Mouse (Mus musculus) effector memory CD4-positive, alpha-beta T cell, adult 7 months (primary cell): ENCODE measurements around the gene Col7a1. TPM values are rescaled to one million over a fixed set of nuclear protein-coding genes. Genes with fewer than 3 reads are reported as not detected.

Experiments
- polyA plus RNA-seq: library from polyadenylated mRNA; unstranded; fragments of 100-300 nt; shearing (Covaris generic); gene quantifications from one replicate; pipeline ENCODE4 v1.2.1, GENCODE M21; 2017

Col7a1 gene
- polyA plus RNA-seq: 0.49 TPM

DNA sequence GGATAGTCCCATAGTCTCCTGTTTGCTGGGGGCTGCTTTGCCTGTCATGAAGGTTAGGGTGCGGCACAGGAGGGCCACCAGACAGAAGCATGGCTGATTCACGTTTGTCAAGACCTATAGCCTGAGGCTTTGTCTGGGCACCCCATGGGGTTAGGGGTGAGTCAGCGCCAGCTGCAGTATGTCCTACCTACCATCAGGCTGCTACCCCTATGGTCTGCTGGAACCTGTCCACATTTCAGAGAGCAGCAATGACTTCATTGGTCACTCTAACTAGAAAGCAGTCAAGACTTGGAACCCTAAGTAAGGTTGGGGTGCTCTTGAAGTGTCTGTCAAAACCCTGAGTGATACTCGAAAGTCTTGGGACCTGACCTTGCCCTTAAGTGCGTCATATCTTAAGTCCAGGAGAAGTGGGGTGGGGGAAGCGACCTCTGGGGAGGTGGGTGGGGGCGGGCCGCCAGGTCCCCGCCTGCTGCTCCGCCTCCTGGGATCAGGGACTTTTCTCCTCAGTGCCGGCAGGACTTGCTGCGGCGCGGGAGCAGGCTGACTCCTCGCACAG lies at the start of gene Col7a1:
TSS of gene Col7a1 (plus strand) at position 506 of the 556 bp plus-strand sequence.

DNA sequence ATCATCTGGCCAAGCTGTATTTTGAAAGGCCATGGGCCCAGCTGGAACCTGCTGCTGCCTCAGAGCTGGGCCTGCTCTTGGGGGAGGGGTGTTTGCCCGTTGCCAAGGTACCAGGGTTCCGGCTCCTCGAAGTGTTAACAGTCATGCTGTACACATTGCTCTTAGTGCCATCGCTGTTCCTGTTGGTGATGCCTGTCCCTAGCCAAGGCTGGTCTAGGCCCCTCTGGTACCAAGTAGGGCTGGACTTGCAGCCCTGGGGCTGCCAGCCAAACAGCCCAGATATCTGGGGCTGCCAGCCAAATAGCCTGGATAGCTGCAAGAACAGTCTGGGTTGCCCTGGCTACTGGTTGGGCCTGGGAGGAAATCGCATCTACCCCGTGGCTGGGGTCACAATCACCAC lies 38.9 kb upstream of the Col7a1 start, which contains the start of gene Tmem89:
TSS of gene Tmem89 (plus strand) at position 129 of the 400 bp plus-strand sequence.

DNA sequence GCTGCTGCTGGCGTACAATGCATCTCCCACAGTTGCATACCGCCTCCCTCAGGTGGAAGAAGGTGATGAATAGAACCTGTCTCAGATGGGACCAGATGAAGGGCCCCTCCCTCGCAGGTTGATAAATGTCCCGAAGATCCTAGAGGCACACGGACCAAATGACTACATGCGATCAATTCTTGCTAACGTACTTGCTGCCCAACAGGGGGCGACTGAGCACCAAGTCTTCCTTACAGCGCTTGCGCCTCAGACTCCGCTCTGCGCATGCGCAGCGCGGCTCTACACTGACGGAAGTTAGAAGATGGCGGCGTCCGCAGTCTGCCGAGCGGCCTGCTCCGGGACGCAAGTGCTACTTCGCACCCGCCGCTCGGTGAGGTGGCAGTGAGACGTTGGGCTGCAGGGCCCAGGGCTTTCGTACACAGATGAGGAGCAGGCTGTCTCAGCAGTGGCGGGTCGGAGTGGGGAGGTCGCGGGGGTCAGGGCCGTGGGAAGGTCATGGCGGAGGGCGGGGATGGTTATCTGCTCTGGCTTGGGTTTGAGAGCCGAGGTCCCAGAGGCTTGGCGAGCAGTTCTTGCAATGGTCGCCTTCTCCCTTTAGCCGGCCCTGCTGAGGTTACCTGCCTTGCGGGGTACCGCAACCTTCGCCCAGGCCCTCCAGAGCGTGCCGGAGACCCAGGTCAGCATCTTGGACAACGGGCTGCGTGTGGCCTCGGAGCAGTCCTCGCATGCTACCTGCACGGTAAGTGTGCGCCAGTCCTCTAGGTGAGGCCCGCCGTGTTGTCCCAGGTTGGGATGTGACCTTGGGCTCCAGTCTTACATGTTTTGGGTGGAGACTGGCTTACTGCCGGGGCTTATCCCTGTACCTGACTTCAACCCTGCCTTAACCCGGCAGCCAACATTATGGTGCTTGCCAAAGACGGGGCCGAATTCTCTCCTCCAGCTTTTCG lies 16.7 kb upstream of the Col7a1 start, which contains the start of gene Uqcrc1:
TSS of gene Uqcrc1 (plus strand) at position 216 of the 947 bp plus-strand sequence.

DNA sequence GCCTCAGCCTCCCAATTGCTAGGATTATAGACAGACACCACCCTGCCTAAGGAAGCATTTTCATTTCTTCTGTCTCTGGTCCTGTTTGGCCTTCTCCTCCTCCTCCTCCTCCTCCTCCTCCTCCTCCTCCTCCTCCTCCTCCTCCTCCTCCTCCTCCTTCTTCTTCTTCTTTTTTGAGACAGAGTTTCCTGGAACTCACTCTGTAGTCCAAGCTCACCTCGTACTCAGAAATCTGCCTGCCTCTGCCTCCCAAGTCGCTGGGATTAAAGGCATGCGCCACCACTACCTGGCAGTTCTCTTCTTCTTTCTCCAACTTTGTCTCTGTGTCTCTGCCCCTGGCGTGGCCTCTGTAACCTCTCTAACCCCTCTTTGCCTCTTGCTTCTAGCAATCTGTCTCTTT lies 32.3 kb downstream of the Col7a1 start, which contains the start of gene Ucn2:
TSS of gene Ucn2 (plus strand) at position 301 of the 400 bp plus-strand sequence.

DNA sequence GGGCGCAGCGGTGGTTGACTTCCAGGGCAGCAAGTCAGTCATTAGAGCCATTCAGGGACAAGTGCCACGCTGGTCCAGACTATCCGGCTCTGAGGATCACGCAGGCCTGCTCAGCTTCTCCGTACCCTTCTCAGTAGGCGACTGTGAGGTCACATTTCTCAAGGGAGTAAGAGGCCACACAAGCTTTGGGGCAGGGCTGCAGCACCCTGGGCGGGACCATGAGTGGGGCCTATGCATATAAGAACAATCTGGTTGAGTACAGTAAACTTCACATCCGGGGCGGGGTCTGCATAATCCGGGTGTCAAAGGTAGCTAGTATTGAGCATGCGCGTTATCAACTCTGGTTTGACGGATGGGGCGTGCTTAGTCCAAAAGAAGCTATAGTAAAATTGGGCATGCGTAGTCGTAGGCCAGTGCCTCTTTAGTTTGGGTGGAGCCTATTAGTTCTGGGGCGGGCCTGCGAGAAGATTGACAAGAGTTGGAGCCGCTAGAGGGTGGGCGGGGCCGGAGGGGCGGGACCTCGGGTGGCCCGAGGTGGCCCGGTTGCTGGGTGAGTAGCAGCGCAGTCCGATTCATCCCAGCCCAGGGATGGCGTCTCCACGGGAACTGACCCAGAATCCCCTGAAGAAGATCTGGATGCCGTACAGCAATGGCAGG lies 38.2 kb downstream of the Col7a1 start, which contains the start of gene Pfkfb4:
TSS of gene Pfkfb4 (plus strand) at position 351 of the 657 bp plus-strand sequence.

Other genes with a start within 250 kb of the Col7a1 start
- gene Ip6k2, start 169.8 kb upstream of the Col7a1 start, polyA plus RNA-seq: 33.8 TPM
- 11.2 TPM for gene Nckipsd, start 145.2 kb upstream of the Col7a1 start, polyA plus RNA-seq
- 0.06 TPM for gene Celsr3, start 127.3 kb upstream of the Col7a1 start, polyA plus RNA-seq
- gene Slc26a6, start 100.3 kb upstream of the Col7a1 start, polyA plus RNA-seq: 10.1 TPM
- not detected for gene Tmem89, start 39.0 kb upstream of the Col7a1 start, polyA plus RNA-seq
- gene Uqcrc1, start 17.0 kb upstream of the Col7a1 start, polyA plus RNA-seq: 241 TPM
- gene Ucn2, start 32.4 kb downstream of the Col7a1 start, polyA plus RNA-seq: not detected
- gene Pfkfb4, start 38.2 kb downstream of the Col7a1 start, polyA plus RNA-seq: 5.2 TPM
- gene Shisa5, start 85.0 kb downstream of the Col7a1 start, polyA plus RNA-seq: 2,718 TPM
- 103 TPM for gene Trex1, start 106.1 kb downstream of the Col7a1 start, polyA plus RNA-seq
- gene Atrip, start 120.5 kb downstream of the Col7a1 start, polyA plus RNA-seq: 13.4 TPM
- gene Ccdc51, start 128.9 kb downstream of the Col7a1 start, polyA plus RNA-seq: 5.5 TPM
- gene Tma7, start 129.0 kb downstream of the Col7a1 start, polyA plus RNA-seq: 490 TPM
- gene Plxnb1, start 141.8 kb downstream of the Col7a1 start, polyA plus RNA-seq: 1.9 TPM
- not detected for gene Fbxw21, start 208.5 kb downstream of the Col7a1 start, polyA plus RNA-seq
- not detected for gene Fbxw13, start 242.4 kb downstream of the Col7a1 start, polyA plus RNA-seq